Mouse (Mus musculus) cerebellum, adult 2 months (tissue): ENCODE results near the gene Ifi47.
"Not testable (repeated sequence)": the region's sequence is repeated elsewhere in the genome, so short reads cannot be mapped to it uniquely, and the experiment has no call there.

Source experiments
- CTCF ChIP-seq: fragments of 200-500 bp; IDR thresholded peaks from 2 replicates; pipeline ENCODE4 v1.5.1; 2011; ENCODE audit warnings: low read depth, mild to moderate bottlenecking, control low read depth, low read length, moderate library complexity, borderline replicate concordance; ENCODE audit not compliant: insufficient read depth
- POLR2A ChIP-seq: fragments of 200-500 bp; IDR thresholded peaks from 2 replicates; pipeline ENCODE4 v1.6.1; 2011; ENCODE audit warnings: low read length, control low read depth, borderline replicate concordance; ENCODE audit not compliant: insufficient read depth

DNA sequence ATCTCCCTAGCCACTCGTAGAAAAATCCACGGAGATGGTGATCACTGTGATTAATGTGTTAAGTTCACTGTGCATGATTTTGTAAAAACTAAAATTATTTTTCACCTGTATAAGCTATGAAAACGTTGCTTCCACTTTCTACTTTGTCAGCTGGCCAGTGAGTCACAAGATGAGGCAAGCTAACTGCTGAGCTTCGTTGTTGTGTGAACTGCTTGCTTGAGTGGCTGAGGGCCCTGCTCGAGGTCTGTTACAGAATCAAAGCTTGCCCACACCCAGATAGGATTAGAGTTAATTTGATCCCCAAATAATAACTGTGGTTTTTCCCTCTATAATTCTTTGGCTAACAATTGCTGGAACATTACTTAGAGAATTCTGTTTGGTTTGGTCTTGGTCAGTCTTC is 24.5 kb upstream of the Ifi47 start:
- not testable (repeated sequence) for TF ChIP-seq CTCF, POLR2A
